Mouse (Mus musculus) embryonic facial prominence, embryonic 10.5 days (tissue): ENCODE data around the gene Prmt2. TPM values are rescaled to one million over a fixed set of nuclear protein-coding genes. Genes with fewer than 3 reads are reported as not detected.

ENCODE experiments used
- DNase-seq: peaks from one replicate; pipeline ENCODE4 v3.0.0-alpha.2; 2017; ENCODE audit warnings: low spot score
- H3K27ac ChIP-seq: fragments of 300-500 bp; sonication (generic); replicated peaks from 2 replicates; pipeline ENCODE4 v1.5.1; 2016; ENCODE audit warnings: mild to moderate bottlenecking
- H3K27me3 ChIP-seq: fragments of 300-500 bp; sonication (generic); replicated peaks from 2 replicates; pipeline ENCODE4 v1.6.1; 2016; ENCODE audit warnings: low read depth, mild to moderate bottlenecking; ENCODE audit not compliant: poor library complexity, severe bottlenecking
- H3K36me3 ChIP-seq: fragments of 300-500 bp; sonication (generic); replicated peaks from 2 replicates; pipeline ENCODE4 v1.6.1; 2016; ENCODE audit warnings: mild to moderate bottlenecking, moderate library complexity
- H3K4me1 ChIP-seq: fragments of 300-500 bp; sonication (generic); 2 replicates; pipeline ENCODE4 v1.6.1; 2016
- H3K4me3 ChIP-seq: fragments of 300-500 bp; sonication (generic); 2 replicates; pipeline ENCODE4 v1.5.1; 2016; ENCODE audit warnings: mild to moderate bottlenecking, moderate library complexity
- H3K9me3 ChIP-seq: fragments of 300-500 bp; sonication (generic); 2 replicates; pipeline ENCODE4 v1.6.1; 2016; ENCODE audit warnings: mild to moderate bottlenecking
- WGBS: fragments of 180-500 bp; shearing (Covaris S2); methylation state at CpG from one replicate; pipeline ENCODE4 v1.1.7; 2016; 5-methylcytosine and 5-hydroxymethylcytosine counted together
- polyA plus RNA-seq: library from polyadenylated mRNA; unstranded; fragments of >200 nt; fragmentation: Nextera tagmentation; extraction: Ambion mirVana; gene quantifications from 2 replicates; pipeline ENCODE4 v1.2.1, GENCODE M21; 2016

Prmt2 gene
- polyA plus RNA-seq = 62.2 and 64.5 TPM in 2 replicates

DNA sequence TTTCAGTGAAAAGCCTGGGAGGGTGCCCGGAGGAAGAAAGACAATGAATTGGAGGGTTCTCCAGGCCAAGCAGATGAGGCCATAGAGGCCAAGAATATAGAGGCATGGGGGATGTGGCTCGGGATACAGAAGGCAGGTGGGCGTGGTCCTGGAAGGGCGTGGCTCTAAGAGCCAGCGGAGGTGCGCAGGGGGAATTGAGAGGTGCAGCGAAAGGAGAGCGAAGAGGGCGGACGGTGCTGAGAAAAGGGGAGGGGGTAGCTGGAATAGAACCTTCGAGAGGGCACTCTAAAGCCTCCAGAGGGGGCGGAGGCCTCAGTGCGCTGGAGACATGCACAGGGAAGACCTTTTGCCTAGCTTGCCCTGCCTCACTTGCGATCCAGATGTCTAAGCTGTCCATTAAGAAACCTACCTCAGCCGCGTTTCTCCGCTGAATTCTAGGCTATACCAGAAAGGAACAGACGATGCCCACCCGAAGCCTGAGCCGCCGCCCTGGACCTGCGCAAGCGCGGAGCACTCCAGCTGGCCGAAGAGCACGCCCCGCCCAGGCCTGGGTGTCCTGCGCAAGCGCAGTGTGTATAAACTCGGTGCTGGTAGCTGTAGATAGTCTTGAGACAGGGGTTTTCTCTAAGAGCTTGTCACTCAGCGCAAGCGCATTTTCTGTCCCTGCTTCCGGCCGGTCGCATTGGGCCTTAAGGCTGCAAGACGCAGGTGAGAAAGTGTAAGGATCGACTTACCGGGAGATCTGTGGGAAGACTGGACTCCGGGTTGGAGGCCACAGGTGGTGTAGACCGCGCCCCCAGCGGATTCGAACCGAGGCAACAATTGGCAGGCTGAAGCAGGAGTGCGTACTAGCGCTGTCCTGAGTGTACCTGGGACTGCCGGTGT, at the start of gene Prmt2:
Gene Prmt2, minus strand, starts transcription at position 525 of the 885 bp plus-strand sequence.
- under 1% methylated on average over 47 of the region's 47 CpGs for whole genome bisulfite sequencing
- Histone ChIP-seq H3K27me3 (no peaks in the 10 kb centered on the region), H3K36me3 (peaks cover 7% of the 10 kb centered on the region; the same call in 1 of the 2 replicates), H3K4me3 (peak within 1 kb of the TSS; percentile 82), H3K9me3 (no peaks in the 10 kb centered on the region), H3K4me1 (peaks cover 17% of the 10 kb centered on the region), H3K27ac (peak within 1 kb of the TSS; percentile 86)
- peak; percentile 96 for DNase-seq

DNA sequence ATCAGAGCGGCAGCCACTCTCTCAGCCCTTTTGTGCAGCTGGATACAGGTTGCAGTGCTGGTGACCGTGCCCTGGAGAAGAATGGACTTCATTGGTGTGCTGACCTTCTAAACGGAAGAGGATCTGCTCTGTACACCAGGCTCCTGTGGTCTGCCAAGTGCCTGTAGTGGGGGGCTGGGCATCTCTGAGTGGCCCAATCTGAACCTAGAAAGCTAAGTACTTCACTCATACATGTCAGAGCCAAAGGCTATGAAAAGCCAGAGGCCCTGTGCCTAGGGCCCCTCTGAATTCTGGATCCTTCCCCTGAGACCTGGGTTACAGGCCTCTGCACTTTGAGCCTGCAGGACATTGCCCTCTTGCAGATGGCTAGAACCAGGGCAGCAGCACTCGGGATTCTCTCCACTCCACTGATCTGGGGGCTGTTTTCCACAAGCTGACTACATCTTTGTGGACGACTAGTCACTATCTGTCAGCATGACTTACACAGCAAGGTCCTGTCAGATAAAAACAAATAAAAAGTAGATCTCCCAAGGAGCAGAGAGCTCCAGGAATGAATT, 41.0 kb upstream of the Prmt2 start:
- H3K4me3 ChIP-seq = no peak overlapping the region
- 71% methylated on average over 5 of the region's 5 CpGs for WGBS
- H3K27me3 ChIP-seq = no peaks in the 10 kb centered on the region
- H3K27ac ChIP-seq = no peak overlapping the region
- H3K4me1 ChIP-seq = no peaks in the 10 kb centered on the region
- H3K36me3 ChIP-seq = peaks cover 68% of the 10 kb centered on the region
- DNase-seq = no peak
- no peaks in the 10 kb centered on the region for H3K9me3 ChIP-seq

DNA sequence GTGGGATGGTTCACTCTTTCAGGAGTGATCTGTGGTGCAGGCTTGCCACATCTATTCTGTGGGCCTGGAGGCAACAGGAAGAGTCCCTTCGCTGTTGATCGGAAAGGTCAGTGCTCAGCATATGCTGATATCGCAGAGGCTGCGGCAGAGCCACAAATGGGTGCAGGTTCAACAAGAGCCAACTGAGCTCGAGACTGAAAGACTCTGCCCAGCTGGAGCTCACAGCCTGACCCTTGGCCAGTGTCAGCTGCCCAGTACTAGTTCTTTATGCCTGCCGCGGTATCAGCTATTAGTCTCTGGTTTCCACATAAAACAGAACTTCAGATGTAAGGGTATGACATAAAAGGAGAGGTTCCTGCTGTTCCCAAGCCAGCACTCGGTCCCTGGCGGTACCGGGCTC, 37.6 kb upstream of the Prmt2 start:
- H3K27me3 ChIP-seq = no peaks in the 10 kb centered on the region
- no peaks in the 10 kb centered on the region for H3K4me1 ChIP-seq
- no peak overlapping the region for H3K4me3 ChIP-seq
- 83% methylated on average over 10 of the region's 10 CpGs for WGBS
- H3K9me3 ChIP-seq = no peaks in the 10 kb centered on the region
- no peak for DNase-seq
- H3K36me3 ChIP-seq = peaks cover 79% of the 10 kb centered on the region
- no peak overlapping the region for H3K27ac ChIP-seq

DNA sequence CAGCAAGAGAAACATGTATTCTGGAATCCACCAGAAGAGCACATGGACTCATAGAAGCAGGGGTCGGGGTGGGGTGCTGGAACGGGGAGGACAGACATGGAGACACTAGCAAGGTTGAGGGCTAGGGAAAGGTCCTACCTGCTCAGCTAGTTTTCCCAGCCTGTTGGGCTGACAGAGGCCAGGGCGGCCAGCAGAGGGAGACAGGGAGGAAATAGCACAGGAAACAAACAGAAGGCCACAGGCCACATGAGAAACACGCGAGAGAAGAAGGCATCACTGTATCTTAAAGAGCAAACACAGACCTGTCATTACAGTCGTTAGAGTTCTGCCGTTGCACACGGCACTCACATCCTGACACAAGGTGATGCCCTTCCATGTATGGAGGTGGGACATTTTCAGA, 33.6 kb upstream of the Prmt2 start:
- WGBS = 49% methylated on average over 8 of the region's 8 CpGs
- Histone ChIP-seq H3K27ac (no peak overlapping the region), H3K27me3 (no peaks in the 10 kb centered on the region), H3K4me1 (no peaks in the 10 kb centered on the region), H3K36me3 (peaks cover 91% of the 10 kb centered on the region), H3K4me3 (no peak overlapping the region), H3K9me3 (no peaks in the 10 kb centered on the region)
- peak; percentile 57 for DNase-seq

DNA sequence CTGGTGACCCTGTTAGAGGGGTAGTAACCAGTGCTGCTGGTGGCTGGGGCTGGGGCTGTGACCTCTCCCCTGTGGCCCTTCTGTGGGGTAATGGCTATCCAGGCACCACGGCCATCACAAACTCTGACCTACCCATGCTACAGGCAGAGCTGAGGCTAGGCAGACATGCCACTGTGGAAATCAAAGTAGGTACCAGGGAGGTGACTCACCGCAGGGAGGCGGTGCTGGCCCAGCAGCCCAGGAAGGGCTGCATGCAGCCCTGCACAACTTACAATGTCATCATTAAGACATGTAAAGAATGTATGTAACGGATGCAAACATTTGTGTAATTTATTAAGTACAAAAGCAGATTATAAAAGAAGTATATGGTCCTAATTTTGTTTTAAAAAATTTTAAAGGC, 24.8 kb upstream of the Prmt2 start:
- H3K36me3 ChIP-seq = peaks cover 33% of the 10 kb centered on the region
- H3K27me3 ChIP-seq = no peaks in the 10 kb centered on the region
- no peak overlapping the region for H3K4me3 ChIP-seq
- no peak for DNase-seq
- H3K9me3 ChIP-seq = no peaks in the 10 kb centered on the region
- no peak overlapping the region; the same call in 1 of the 2 replicates for H3K27ac ChIP-seq
- H3K4me1 ChIP-seq = peaks cover 23% of the 10 kb centered on the region
- WGBS = 65% methylated on average over 4 of the region's 4 CpGs

DNA sequence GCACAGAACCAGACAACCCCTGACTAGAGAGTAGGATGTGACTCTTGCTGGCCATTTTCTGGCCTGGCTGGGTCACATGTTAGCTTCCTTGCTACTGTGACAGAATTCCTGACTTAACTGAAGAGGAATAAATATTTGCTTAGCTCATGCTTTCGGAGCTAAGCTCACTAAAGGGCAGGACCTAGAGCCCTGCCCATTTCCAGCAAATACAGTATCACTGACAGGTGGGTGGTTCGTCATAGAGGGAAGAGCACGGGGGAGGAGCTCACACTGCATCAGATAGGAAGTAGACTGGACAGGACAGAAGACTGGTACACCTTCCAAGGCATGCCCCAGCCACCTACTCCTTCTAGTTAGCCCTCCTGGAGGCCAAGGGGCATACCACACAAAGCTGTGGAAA, 23.8 kb upstream of the Prmt2 start:
- H3K9me3 ChIP-seq = no peaks in the 10 kb centered on the region
- DNase-seq = no peak
- H3K27me3 ChIP-seq = no peaks in the 10 kb centered on the region
- H3K4me3 ChIP-seq = no peak overlapping the region
- peaks cover 23% of the 10 kb centered on the region for H3K4me1 ChIP-seq
- no peak overlapping the region for H3K27ac ChIP-seq
- H3K36me3 ChIP-seq = peaks cover 26% of the 10 kb centered on the region
- 76% methylated on average over 3 of the region's 3 CpGs for WGBS

DNA sequence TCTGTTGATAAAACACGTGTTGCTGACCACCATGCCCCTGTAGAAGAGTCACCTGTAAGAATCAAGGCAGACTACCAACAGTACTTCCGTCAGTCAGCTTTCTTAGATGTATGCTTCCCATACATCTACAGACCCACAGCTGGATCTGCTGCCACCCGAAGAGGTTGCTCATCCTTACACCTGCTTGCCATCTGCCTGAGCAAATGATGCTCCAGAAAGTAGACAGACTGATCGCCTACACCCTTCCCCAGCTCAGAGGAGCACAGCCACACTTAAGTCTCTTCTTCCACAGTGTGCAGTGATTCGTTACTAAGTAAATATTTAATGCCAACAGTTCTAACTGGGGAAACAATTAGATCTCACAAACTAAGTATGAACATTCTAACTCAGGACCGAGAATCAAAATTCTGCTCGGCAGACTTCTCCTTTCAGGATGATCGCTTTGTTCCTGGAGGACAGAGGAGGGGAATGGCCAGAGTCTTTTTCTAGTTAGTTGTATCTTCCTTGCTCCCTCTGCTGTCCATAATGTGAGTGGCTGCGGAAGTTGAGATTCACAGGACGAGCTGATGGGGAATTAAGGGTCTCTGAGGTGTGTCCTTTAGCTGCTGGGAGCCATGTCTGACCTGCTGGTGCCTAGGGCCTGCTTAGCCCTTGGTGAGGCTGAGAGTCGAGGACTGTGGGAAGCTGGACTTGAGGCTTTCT, 22.8 kb upstream of the Prmt2 start:
- Histone ChIP-seq H3K9me3 (no peaks in the 10 kb centered on the region), H3K4me1 (peaks cover 23% of the 10 kb centered on the region), H3K27me3 (no peaks in the 10 kb centered on the region), H3K4me3 (no peak overlapping the region), H3K36me3 (peaks cover 18% of the 10 kb centered on the region), H3K27ac (no peak overlapping the region; the same call in 1 of the 2 replicates)
- no peak for DNase-seq
- 62% methylated on average over 11 of the region's 11 CpGs for WGBS

DNA sequence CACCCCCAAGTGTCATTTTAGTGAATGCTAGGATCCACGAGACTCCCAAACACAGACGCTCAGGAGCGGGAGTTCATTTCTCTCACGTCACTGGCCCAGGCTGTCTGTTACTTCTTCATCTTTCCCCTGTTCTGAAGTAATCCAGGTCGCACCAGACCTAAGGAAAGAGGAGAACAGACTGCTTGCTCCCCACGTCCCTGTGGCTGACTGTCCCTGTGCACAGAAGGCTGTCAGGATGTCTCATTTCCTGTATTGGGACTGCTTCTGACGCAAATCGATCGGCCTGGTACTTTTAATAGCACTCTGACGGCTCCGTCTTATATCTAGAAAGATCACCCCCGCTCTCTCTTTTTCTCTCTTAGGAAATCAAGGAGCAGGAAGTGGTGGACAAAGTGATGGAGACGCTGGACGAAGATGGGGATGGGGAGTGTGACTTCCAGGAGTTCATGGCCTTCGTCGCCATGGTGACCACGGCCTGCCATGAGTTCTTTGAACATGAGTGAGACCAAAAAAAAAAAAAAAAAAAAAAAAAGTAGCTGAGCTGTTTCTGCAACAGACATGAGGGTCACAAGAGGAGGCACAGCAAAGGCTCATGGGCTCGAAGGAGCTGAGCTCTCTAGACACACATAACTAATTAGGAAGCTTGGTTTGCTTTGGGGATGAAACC, 22.0 kb upstream of the Prmt2 start:
- H3K27me3 ChIP-seq = no peaks in the 10 kb centered on the region
- peak; percentile 52 for DNase-seq
- H3K36me3 ChIP-seq = peaks cover 10% of the 10 kb centered on the region
- H3K4me1 ChIP-seq = peaks cover 23% of the 10 kb centered on the region
- no peak overlapping the region for H3K27ac ChIP-seq
- no peak overlapping the region for H3K4me3 ChIP-seq
- no peaks in the 10 kb centered on the region for H3K9me3 ChIP-seq
- WGBS = 75% methylated on average over 18 of the region's 18 CpGs

DNA sequence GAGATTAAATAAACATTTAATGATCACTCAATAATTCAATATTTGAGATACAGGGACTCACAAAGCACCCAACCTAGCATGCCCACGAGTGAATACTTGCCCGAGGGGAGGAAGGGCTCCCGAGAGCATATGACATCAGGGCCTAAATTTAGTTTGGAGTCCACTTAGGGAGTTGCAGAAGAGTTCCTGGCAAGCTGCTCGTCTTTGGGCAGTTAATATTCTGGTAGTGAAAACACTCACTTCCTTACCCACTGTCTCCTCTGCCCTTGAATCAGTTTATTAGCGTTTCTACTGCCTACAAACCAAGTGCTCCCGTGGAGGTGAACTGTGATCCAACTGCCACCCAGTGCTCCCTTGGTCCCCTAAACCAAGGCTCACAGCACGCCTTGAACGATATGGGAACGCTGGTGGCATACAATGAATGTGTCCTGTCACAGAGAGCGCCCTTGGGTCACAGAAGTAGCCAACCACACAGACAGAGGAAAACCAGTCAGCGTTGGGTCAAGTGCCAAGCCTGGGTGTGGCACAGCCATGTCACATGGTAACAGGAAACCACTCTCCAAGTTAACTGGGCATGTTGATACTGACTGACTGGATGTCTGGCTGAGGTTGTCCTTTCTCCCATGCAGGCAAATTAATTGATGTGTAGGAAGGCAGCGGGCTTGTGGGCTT, 20.2 kb upstream of the Prmt2 start:
- H3K9me3 ChIP-seq = no peaks in the 10 kb centered on the region
- no peak overlapping the region for H3K27ac ChIP-seq
- 87% methylated on average over 12 of the region's 12 CpGs for WGBS
- H3K4me3 ChIP-seq = no peak overlapping the region
- no peak for DNase-seq
- H3K4me1 ChIP-seq = peaks cover 27% of the 10 kb centered on the region
- H3K27me3 ChIP-seq = no peaks in the 10 kb centered on the region
- H3K36me3 ChIP-seq = peaks cover 5% of the 10 kb centered on the region; the same call in 1 of the 2 replicates

DNA sequence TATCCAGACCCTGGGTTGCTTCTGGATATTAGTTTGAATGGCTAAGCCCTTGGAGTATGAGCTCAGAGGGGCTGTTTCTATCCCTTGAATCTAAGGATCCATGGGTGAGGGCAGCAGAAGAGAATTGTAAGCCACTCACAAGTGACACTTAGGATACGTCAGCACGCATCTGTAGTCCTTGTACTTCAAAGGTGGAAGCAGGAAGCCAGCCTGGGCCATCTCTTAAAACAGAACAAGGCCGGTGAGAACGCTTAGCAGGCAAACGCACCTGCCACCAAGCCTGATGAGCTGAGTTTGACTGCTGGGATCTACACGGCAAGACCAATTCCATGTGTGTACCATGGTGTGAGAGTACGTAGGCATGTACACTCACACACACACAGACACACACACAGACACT, 19.6 kb upstream of the Prmt2 start:
- Histone ChIP-seq H3K27ac (no peak overlapping the region), H3K36me3 (peaks cover 2% of the 10 kb centered on the region; the same call in 1 of the 2 replicates), H3K9me3 (no peaks in the 10 kb centered on the region), H3K4me3 (no peak overlapping the region), H3K27me3 (no peaks in the 10 kb centered on the region), H3K4me1 (peaks cover 27% of the 10 kb centered on the region)
- WGBS = 93% methylated on average over 7 of the region's 7 CpGs
- DNase-seq = no peak

DNA sequence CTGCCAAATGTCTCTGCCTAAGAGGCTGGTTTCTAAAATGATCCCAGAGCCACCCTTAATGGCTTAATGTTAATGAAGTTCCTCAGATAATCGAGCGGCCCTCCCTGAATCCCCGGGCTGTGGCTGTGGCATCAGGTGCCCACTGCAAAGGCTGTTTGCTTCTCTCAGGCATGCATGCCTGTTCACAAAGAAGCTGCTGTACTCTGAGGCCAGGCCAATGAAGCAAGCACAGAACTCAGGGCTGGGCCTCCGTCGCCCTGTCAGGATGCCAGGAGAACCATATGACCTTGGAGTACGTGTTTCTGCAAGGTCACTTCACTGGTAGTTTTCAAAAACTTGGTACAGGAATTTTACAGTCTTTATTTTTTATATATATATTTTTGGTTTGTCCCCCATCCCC, 18.0 kb upstream of the Prmt2 start:
- Histone ChIP-seq H3K9me3 (no peaks in the 10 kb centered on the region), H3K27me3 (no peaks in the 10 kb centered on the region), H3K36me3 (no peaks in the 10 kb centered on the region), H3K4me1 (peaks cover 24% of the 10 kb centered on the region), H3K4me3 (no peak overlapping the region), H3K27ac (no peak overlapping the region)
- 76% methylated on average over 6 of the region's 6 CpGs for WGBS
- DNase-seq = no peak

DNA sequence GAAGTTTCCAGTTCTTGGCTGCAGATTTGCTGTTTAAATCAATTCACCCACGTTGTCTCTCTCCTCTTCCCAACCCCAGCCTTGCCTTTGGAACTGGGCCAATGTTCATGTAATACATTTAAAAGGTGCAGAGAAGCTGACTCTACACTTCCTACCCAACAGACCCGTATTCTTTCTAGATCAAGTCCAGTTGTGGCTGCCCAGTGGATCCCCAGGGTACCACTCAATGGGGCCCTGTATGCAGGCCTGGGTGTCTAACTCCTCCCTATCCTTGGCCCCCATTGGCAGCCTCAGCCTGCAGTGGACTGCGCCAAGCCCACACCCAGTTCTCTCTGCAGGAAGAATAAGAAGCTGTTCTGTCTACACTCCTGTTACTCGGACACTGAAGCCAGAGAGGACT, 15.9 kb upstream of the Prmt2 start, which contains the start of gene S100b:
Gene S100b, plus strand, starts transcription at position 318 of the 400 bp plus-strand sequence.
- H3K4me3 ChIP-seq = no peak within 1 kb of the TSS
- no peaks in the 10 kb centered on the region for H3K27me3 ChIP-seq
- 0 out of 2 replicates have a peak, but pooled peaks cover 7% of the 10 kb centered on the region for H3K4me1 ChIP-seq
- H3K9me3 ChIP-seq = no peaks in the 10 kb centered on the region
- WGBS = 71% methylated on average over 4 of the region's 4 CpGs
- no peaks in the 10 kb centered on the region for H3K36me3 ChIP-seq
- DNase-seq = no peak
- no peak within 1 kb of the TSS for H3K27ac ChIP-seq
